Comparison of ENCODE assay signal across 7 mouse cellular contexts in the genomic region with DNA sequence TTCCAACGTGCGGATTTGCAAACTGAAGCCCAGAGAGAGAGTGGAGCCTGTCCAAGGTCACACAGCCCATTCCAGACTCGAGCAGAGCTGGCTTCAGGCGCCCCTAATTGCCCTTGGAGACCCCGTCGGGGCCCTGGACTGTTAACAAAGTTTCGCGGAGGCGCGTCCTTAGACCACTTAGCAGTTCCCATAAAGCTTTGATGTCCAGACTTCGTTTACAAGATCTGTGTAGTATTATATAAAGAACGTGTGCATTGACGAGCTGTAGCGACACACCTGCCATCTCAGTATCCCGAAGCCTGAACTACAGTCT. TPM values are rescaled to one million over a fixed set of nuclear protein-coding genes. Genes with fewer than 3 reads are reported as not detected.
DNase-seq lines count a peak whose midpoint lies in the region; ATAC-seq and TF ChIP-seq lines count a peak whose summit lies in the region.

No protein-coding gene starts in this region.

- H3K27ac ChIP-seq in lung, postnatal 0 days (ENCODE audit: low read length), result peak overlapping the region; percentile 92
- H3K27ac ChIP-seq in forebrain, embryonic 12.5 days, result peak overlapping the region; percentile 98
- peak overlapping the region; percentile 93 for H3K27ac ChIP-seq in limb, embryonic 13.5 days
- H3K27ac ChIP-seq in stomach, embryonic 14.5 days (ENCODE audit: low read length), result peak overlapping the region; percentile 93

- no peak for DNase-seq in lung, postnatal 0 days (ENCODE audit: low spot score)
- no peak for DNase-seq in lung, postnatal 10 days
- no peak for DNase-seq in gastrocnemius, postnatal 36 days
- DNase-seq in embryo, embryonic 10 days (ENCODE audit: low spot score), result no peak

- H3K9ac ChIP-seq in lung, postnatal 0 days (replicated peaks; ENCODE audit: low read depth), result peak overlapping the region; percentile 50
- peak overlapping the region; percentile 74 for H3K9ac ChIP-seq in forebrain, embryonic 12.5 days
- H3K9ac ChIP-seq in limb, embryonic 13.5 days, result peak overlapping the region; percentile 78
- peak overlapping the region; percentile 66 for H3K9ac ChIP-seq in stomach, embryonic 14.5 days (replicated peaks; ENCODE audit: low read depth, low read length)

- TF ChIP-seq EP300 in lung, postnatal 0 days (IDR thresholded peaks at IDR 0.05), result no peak

- intact Hi-C loops in gastrocnemius, postnatal 36 days (cut with DNase I), result no loop called here

- H3K4me1 ChIP-seq in lung, postnatal 0 days (ENCODE audit: insufficient read depth, low read depth, low read length), result no peaks in the 10 kb centered on the region
- H3K4me1 ChIP-seq in forebrain, embryonic 12.5 days, result peaks cover 39% of the 10 kb centered on the region
- H3K4me1 ChIP-seq in limb, embryonic 13.5 days, result peaks cover 34% of the 10 kb centered on the region
- peaks cover 17% of the 10 kb centered on the region for H3K4me1 ChIP-seq in stomach, embryonic 14.5 days (ENCODE audit: control insufficient read depth, insufficient read depth, low read length)

- H3K27me3 ChIP-seq in lung, postnatal 0 days (replicated peaks; ENCODE audit: insufficient read depth, low read length), result no peaks in the 10 kb centered on the region
- no peaks in the 10 kb centered on the region for H3K27me3 ChIP-seq in forebrain, embryonic 12.5 days
- H3K27me3 ChIP-seq in limb, embryonic 13.5 days, result no peaks in the 10 kb centered on the region
- no peaks in the 10 kb centered on the region for H3K27me3 ChIP-seq in stomach, embryonic 14.5 days (ENCODE audit: control insufficient read depth, insufficient read depth, low read length)

- peak overlapping the region; percentile 93 for H3K4me3 ChIP-seq in lung, postnatal 0 days (ENCODE audit: low read depth, low read length)
- H3K4me3 ChIP-seq in forebrain, embryonic 12.5 days (replicated peaks), result peak overlapping the region; percentile 92
- peak overlapping the region; percentile 87 for H3K4me3 ChIP-seq in limb, embryonic 13.5 days
- peak overlapping the region; percentile 86 for H3K4me3 ChIP-seq in stomach, embryonic 14.5 days (ENCODE audit: low read depth, low read length)

- no peak for TF ChIP-seq CTCF in lung, postnatal 0 days (IDR thresholded peaks at IDR 0.05)

- no peaks in the 10 kb centered on the region for H3K9me3 ChIP-seq in lung, postnatal 0 days (ENCODE audit: low read length)
- H3K9me3 ChIP-seq in forebrain, embryonic 12.5 days, result no peaks in the 10 kb centered on the region
- no peaks in the 10 kb centered on the region for H3K9me3 ChIP-seq in limb, embryonic 13.5 days
- no peaks in the 10 kb centered on the region for H3K9me3 ChIP-seq in stomach, embryonic 14.5 days (ENCODE audit: control insufficient read depth, low read depth, low read length)

- ATAC-seq in lung, postnatal 0 days, result no peak
- ATAC-seq in forebrain, embryonic 12.5 days (ENCODE audit: low FRiP score), result no peak
- ATAC-seq in limb, embryonic 13.5 days (ENCODE audit: low FRiP score, low read depth), result no peak
- ATAC-seq in stomach, embryonic 14.5 days (ENCODE audit: insufficient number of reproducible peaks, insufficient read depth, low FRiP score, low read depth), result no peak

- 0% methylated on average over 15 of the region's 15 CpGs for WGBS in lung, postnatal 0 days
- under 1% methylated on average over 15 of the region's 15 CpGs for WGBS in forebrain, embryonic 12.5 days
- under 1% methylated on average over 15 of the region's 15 CpGs for WGBS in limb, embryonic 13.5 days
- WGBS in stomach, embryonic 14.5 days, result under 1% methylated on average over 15 of the region's 15 CpGs

- peak overlapping the region; percentile 76 for H3K4me2 ChIP-seq in lung, postnatal 0 days (replicated peaks; ENCODE audit: low read depth, low read length)
- peak overlapping the region; percentile 83 for H3K4me2 ChIP-seq in forebrain, embryonic 12.5 days
- H3K4me2 ChIP-seq in limb, embryonic 13.5 days (replicated peaks), result peak overlapping the region; percentile 85
- peak overlapping the region; percentile 61 for H3K4me2 ChIP-seq in stomach, embryonic 14.5 days (replicated peaks; ENCODE audit: low read depth, low read length)

- H3K36me3 ChIP-seq in lung, postnatal 0 days (ENCODE audit: insufficient read depth, low read length), result 0 out of 2 replicates have a peak, but pooled peaks cover 2% of the 10 kb centered on the region
- H3K36me3 ChIP-seq in forebrain, embryonic 12.5 days (replicated peaks), result peaks cover 20% of the 10 kb centered on the region
- peaks cover 26% of the 10 kb centered on the region for H3K36me3 ChIP-seq in limb, embryonic 13.5 days
- H3K36me3 ChIP-seq in stomach, embryonic 14.5 days (ENCODE audit: control insufficient read depth, insufficient read depth, low read length), result peaks cover 20% of the 10 kb centered on the region

RNA-seq across cellular contexts. Expression of gene Kpnb1, which starts 0.9 kb away (rescaled TPM):
- 17.0 and 20.3 TPM in 2 replicates for polyA plus RNA-seq in lung, postnatal 0 days (2015; fragmentation: Nextera tagmentation; extraction: Ambion mirVana)
- polyA plus RNA-seq in forebrain, embryonic 12.5 days (2016; fragmentation: Nextera tagmentation; extraction: Ambion mirVana), result 71.3 and 73.9 TPM in 2 replicates
- 57.3 and 59.2 TPM in 2 replicates for polyA plus RNA-seq in limb, embryonic 13.5 days (2015; fragmentation: Nextera tagmentation; extraction: Ambion mirVana)
- 65.1 and 67.7 TPM in 2 replicates for polyA plus RNA-seq in stomach, embryonic 14.5 days (2014; fragmentation: Nextera tagmentation; extraction: Ambion mirVana)
- total RNA-seq in gastrocnemius, postnatal 36 days (2021), result 10 to 100 TPM; 46.2 to 52.3 TPM

RNA-seq across cellular contexts. Expression of gene Tbkbp1, which starts 37.3 kb away (rescaled TPM):
- polyA plus RNA-seq in lung, postnatal 0 days (2015; fragmentation: Nextera tagmentation; extraction: Ambion mirVana), result 8.1 and 8.9 TPM in 2 replicates
- 5.7 and 6.5 TPM in 2 replicates for polyA plus RNA-seq in forebrain, embryonic 12.5 days (2016; fragmentation: Nextera tagmentation; extraction: Ambion mirVana)
- 8.2 and 8.4 TPM in 2 replicates for polyA plus RNA-seq in limb, embryonic 13.5 days (2015; fragmentation: Nextera tagmentation; extraction: Ambion mirVana)
- 3.7 TPM in 2 replicates for polyA plus RNA-seq in stomach, embryonic 14.5 days (2014; fragmentation: Nextera tagmentation; extraction: Ambion mirVana)
- 1 to 10 TPM; 5.9 to 6.6 TPM for total RNA-seq in gastrocnemius, postnatal 36 days (2021)
